Mouse (Mus musculus) embryonic facial prominence, embryonic 14.5 days (tissue): ENCODE results near the gene Aatk. TPM values are rescaled to one million over a fixed set of nuclear protein-coding genes. Genes with fewer than 3 reads are reported as not detected.

Experiments
- ATAC-seq: fragments of 200-750 bp; cut with Nextera tagmentation; 2 replicates; pipeline ENCODE4 v1.8.0; 2017; ENCODE audit warnings: low read depth, moderate number of reproducible peaks, moderate TSS enrichment
- DNase-seq: peaks from one replicate; pipeline ENCODE4 v3.0.0-alpha.2; 2015; ENCODE audit warnings: low spot score
- H3K27ac ChIP-seq: fragments of 300-500 bp; sonication (generic); replicated peaks from 2 replicates; pipeline ENCODE4 v1.5.1; 2014; ENCODE audit warnings: low read depth, mild to moderate bottlenecking, low read length, moderate library complexity
- H3K27me3 ChIP-seq: fragments of 300-500 bp; sonication (generic); replicated peaks from 2 replicates; pipeline ENCODE4 v1.6.1; 2014; ENCODE audit warnings: low read length; ENCODE audit not compliant: control insufficient read depth, insufficient read depth
- H3K36me3 ChIP-seq: fragments of 300-500 bp; sonication (generic); 2 replicates; pipeline ENCODE4 v1.6.1; 2014; ENCODE audit warnings: low read length, mixed read lengths; ENCODE audit not compliant: control insufficient read depth, insufficient read depth
- H3K4me1 ChIP-seq: fragments of 300-500 bp; sonication (generic); 2 replicates; pipeline ENCODE4 v1.6.1; 2014; ENCODE audit warnings: antibody characterized with exemption, low read length; ENCODE audit not compliant: control insufficient read depth, insufficient read depth
- H3K4me2 ChIP-seq: fragments of 300-500 bp; sonication (generic); 2 replicates; pipeline ENCODE4 v1.6.1; 2014; ENCODE audit warnings: low read depth, mild to moderate bottlenecking, low read length, moderate library complexity, mixed read lengths
- H3K4me3 ChIP-seq: fragments of 300-500 bp; sonication (generic); 2 replicates; pipeline ENCODE4 v1.5.1; 2014; ENCODE audit warnings: low read depth, mild to moderate bottlenecking, low read length
- H3K9ac ChIP-seq: fragments of 300-500 bp; sonication (generic); 2 replicates; pipeline ENCODE4 v1.6.1; 2014; ENCODE audit warnings: low read depth, mild to moderate bottlenecking, low read length, moderate library complexity, mixed read lengths
- H3K9me3 ChIP-seq: fragments of 300-500 bp; sonication (generic); 2 replicates; pipeline ENCODE4 v1.6.1; 2016; ENCODE audit warnings: low read length; ENCODE audit not compliant: control insufficient read depth
- WGBS: fragments of 180-500 bp; shearing (Covaris S2); extraction: QIAGEN DNeasy Blood & Tissue Kit; methylation state at CpG from one replicate; pipeline ENCODE4 v1.1.7; 2014; 5-methylcytosine and 5-hydroxymethylcytosine counted together
- polyA plus RNA-seq: library from polyadenylated mRNA; unstranded; fragments of >200 nt; fragmentation: Nextera tagmentation; extraction: Ambion mirVana; gene quantifications from 2 replicates; pipeline ENCODE4 v1.2.1, GENCODE M21; 2014

Aatk gene
- polyA plus RNA-seq, 1 experiment from 2014 or later, result 10.8 TPM

- DNase-seq, result no peak
- Histone ChIP-seq H3K9ac (peak overlapping the region; percentile 74), H3K36me3 (no peaks in the 10 kb centered on the region), H3K9me3 (no peaks in the 10 kb centered on the region), H3K27ac (no peak overlapping the region), H3K4me3 (peak overlapping the region; percentile 65), H3K4me2 (peak overlapping the region; percentile 96), H3K27me3 (peaks cover 28% of the 10 kb centered on the region), H3K4me1 (peaks cover 25% of the 10 kb centered on the region)
- ATAC-seq, result no peak
- 16% methylated on average over 23 of the region's 23 CpGs for WGBS
These were observed 724 bp upstream of the Aatk start for GRCm38 (mm10) chr11:120047531-120048251.

- peak; percentile 67 for DNase-seq
- WGBS, result 33% methylated on average over 11 of the region's 11 CpGs
- no peak overlapping the region for H3K27ac ChIP-seq
- H3K36me3 ChIP-seq, result no peaks in the 10 kb centered on the region
- H3K4me1 ChIP-seq, result peaks cover 21% of the 10 kb centered on the region
- H3K27me3 ChIP-seq, result peaks cover 28% of the 10 kb centered on the region
- H3K9ac ChIP-seq, result peak overlapping the region; percentile 74
- peak; percentile 47; the same call in 1 of the 2 replicates for ATAC-seq
- peak overlapping the region; percentile 96 for H3K4me2 ChIP-seq
- H3K4me3 ChIP-seq, result peak overlapping the region; percentile 65
- H3K9me3 ChIP-seq, result no peaks in the 10 kb centered on the region
These were observed 971 bp downstream of the Aatk start for GRCm38 (mm10) chr11:120045839-120046552.

- no peaks in the 10 kb centered on the region for H3K36me3 ChIP-seq
- H3K4me3 ChIP-seq, result no peak overlapping the region
- no peak for DNase-seq
- H3K4me2 ChIP-seq, result peak overlapping the region; percentile 96; the same call in 1 of the 2 replicates
- H3K4me1 ChIP-seq, result peaks cover 21% of the 10 kb centered on the region
- peaks cover 28% of the 10 kb centered on the region for H3K27me3 ChIP-seq
- H3K9ac ChIP-seq, result no peak overlapping the region
- no peak overlapping the region for H3K27ac ChIP-seq
- H3K9me3 ChIP-seq, result no peaks in the 10 kb centered on the region
- no peak for ATAC-seq
- WGBS, result 66% methylated on average over 4 of the region's 4 CpGs
These were observed 1.6 kb downstream of the Aatk start for GRCm38 (mm10) chr11:120045341-120045740.

GRCm38 (mm10) chr11:120042141-120042838, 4.7 kb downstream of the Aatk start:
- H3K4me1 ChIP-seq, result peaks cover 8% of the 10 kb centered on the region
- ATAC-seq, result no peak
- no peak for DNase-seq
- peaks cover 10% of the 10 kb centered on the region; the same call in 1 of the 2 replicates for H3K27me3 ChIP-seq
- H3K4me3 ChIP-seq, result no peak overlapping the region
- no peak overlapping the region for H3K9ac ChIP-seq
- no peaks in the 10 kb centered on the region for H3K9me3 ChIP-seq
- WGBS, result 68% methylated on average over 6 of the region's 7 CpGs
- no peaks in the 10 kb centered on the region for H3K36me3 ChIP-seq
- H3K27ac ChIP-seq, result no peak overlapping the region
- H3K4me2 ChIP-seq, result no peak overlapping the region

- no peak overlapping the region for H3K4me2 ChIP-seq
- no peak overlapping the region for H3K27ac ChIP-seq
- no peaks in the 10 kb centered on the region for H3K36me3 ChIP-seq
- H3K9me3 ChIP-seq, result no peaks in the 10 kb centered on the region
- peak; percentile 48 for DNase-seq
- H3K9ac ChIP-seq, result no peak overlapping the region
- H3K27me3 ChIP-seq, result peaks cover 4% of the 10 kb centered on the region; the same call in 1 of the 2 replicates
- no peak for ATAC-seq
- WGBS, result 61% methylated on average over 12 of the region's 13 CpGs
- H3K4me3 ChIP-seq, result no peak overlapping the region
- H3K4me1 ChIP-seq, result peaks cover 6% of the 10 kb centered on the region
These were observed 5.5 kb downstream of the Aatk start for GRCm38 (mm10) chr11:120041191-120042123.

- ATAC-seq, result no peak
- Histone ChIP-seq H3K9ac (no peak overlapping the region), H3K27me3 (no peaks in the 10 kb centered on the region), H3K4me1 (no peaks in the 10 kb centered on the region), H3K4me2 (no peak overlapping the region), H3K36me3 (no peaks in the 10 kb centered on the region), H3K9me3 (no peaks in the 10 kb centered on the region), H3K4me3 (no peak overlapping the region), H3K27ac (no peak overlapping the region; the same call in 1 of the 2 replicates)
- 66% methylated on average over 8 of the region's 8 CpGs for WGBS
- DNase-seq, result no peak
These were observed 6.5 kb downstream of the Aatk start for GRCm38 (mm10) chr11:120040440-120040839.

- H3K9me3 ChIP-seq, result no peaks in the 10 kb centered on the region
- H3K27ac ChIP-seq, result no peak overlapping the region; the same call in 1 of the 2 replicates
- H3K9ac ChIP-seq, result no peak overlapping the region
- H3K27me3 ChIP-seq, result no peaks in the 10 kb centered on the region
- WGBS, result 28% methylated on average over 4 of the region's 4 CpGs
- H3K4me3 ChIP-seq, result no peak overlapping the region
- H3K4me2 ChIP-seq, result no peak overlapping the region
- H3K36me3 ChIP-seq, result no peaks in the 10 kb centered on the region
- H3K4me1 ChIP-seq, result no peaks in the 10 kb centered on the region
- ATAC-seq (no peak), DNase-seq (no peak)
These were observed 7.4 kb downstream of the Aatk start for GRCm38 (mm10) chr11:120039581-120039980.

GRCm38 (mm10) chr11:120034762-120035161, 12.2 kb downstream of the Aatk start:
- Histone ChIP-seq H3K27me3 (no peaks in the 10 kb centered on the region), H3K36me3 (no peaks in the 10 kb centered on the region), H3K9ac (no peak overlapping the region), H3K4me3 (no peak overlapping the region), H3K4me2 (no peak overlapping the region), H3K27ac (no peak overlapping the region), H3K9me3 (no peaks in the 10 kb centered on the region), H3K4me1 (no peaks in the 10 kb centered on the region)
- WGBS, result 63% methylated on average over 5 of the region's 5 CpGs
- ATAC-seq, result no peak
- no peak for DNase-seq
